Mouse (Mus musculus): Measurements from ENCODE around the gene Nkx6-1. TPM values are rescaled to one million over a fixed set of nuclear protein-coding genes. Genes with fewer than 3 reads are reported as not detected.
A peak's percentile ranks its signal among the peaks of the same experiment; 100 is the strongest.

Gene Nkx6-1
- polyA plus RNA-seq, 1 experiment from 2014 or later = 7.5 TPM

- Histone ChIP-seq H3K4me2 (ENCODE audit: low read depth) (no peak overlapping the region), H3K4me3 (ENCODE audit: low read depth, low read length) (no peak overlapping the region), H3K9ac (ENCODE audit: low read length) (no peak overlapping the region), H3K4me1 (ENCODE audit: control insufficient read depth, insufficient read depth, low read length) (peaks cover 4% of the 10 kb centered on the region; the same call in 1 of the 2 replicates), H3K36me3 (ENCODE audit: control insufficient read depth, insufficient read depth, low read length) (no peaks in the 10 kb centered on the region), H3K27ac (ENCODE audit: low read depth, low read length) (no peak overlapping the region), H3K9me3 (ENCODE audit: control insufficient read depth, low read length) (no peaks in the 10 kb centered on the region), H3K27me3 (ENCODE audit: control insufficient read depth, insufficient read depth, low read length) (peaks cover 86% of the 10 kb centered on the region)
- no peak for DNase-seq (ENCODE audit: low spot score)
- 2% methylated on average over 3 of the region's 3 CpGs for WGBS
- no peak for ATAC-seq (ENCODE audit: insufficient read depth, low FRiP score, low TSS enrichment)
These were observed 8.7 kb downstream of the Nkx6-1 start for GRCm38 (mm10) chr5:101656107-101656506.

GRCm38 (mm10) chr5:101655418-101655817, 9.4 kb downstream of the Nkx6-1 start:
- H3K4me3 ChIP-seq (ENCODE audit: low read depth, low read length) = no peak overlapping the region
- peaks cover 4% of the 10 kb centered on the region; the same call in 1 of the 2 replicates for H3K4me1 ChIP-seq (ENCODE audit: control insufficient read depth, insufficient read depth, low read length)
- ATAC-seq (ENCODE audit: insufficient read depth, low FRiP score, low TSS enrichment) (no peak), DNase-seq (ENCODE audit: low spot score) (no peak)
- no peak overlapping the region for H3K9ac ChIP-seq (ENCODE audit: low read length)
- H3K9me3 ChIP-seq (ENCODE audit: control insufficient read depth, low read length) = no peaks in the 10 kb centered on the region
- WGBS = 47% methylated on average over 7 of the region's 7 CpGs
- no peaks in the 10 kb centered on the region for H3K36me3 ChIP-seq (ENCODE audit: control insufficient read depth, insufficient read depth, low read length)
- H3K4me2 ChIP-seq (ENCODE audit: low read depth) = no peak overlapping the region
- peaks cover 85% of the 10 kb centered on the region for H3K27me3 ChIP-seq (ENCODE audit: control insufficient read depth, insufficient read depth, low read length)
- no peak overlapping the region for H3K27ac ChIP-seq (ENCODE audit: low read depth, low read length)

- WGBS = 3% methylated on average over 53 of the region's 53 CpGs
- ATAC-seq (ENCODE audit: insufficient read depth, low FRiP score, low TSS enrichment) (0 out of 2 replicates have a peak, but pooled peaks have one; percentile 27), DNase-seq (ENCODE audit: low spot score) (peak; percentile 36)
- no peak overlapping the region for H3K9ac ChIP-seq (ENCODE audit: low read length)
- peak overlapping the region; percentile 15 for H3K4me2 ChIP-seq (ENCODE audit: low read depth)
- H3K27me3 ChIP-seq (ENCODE audit: control insufficient read depth, insufficient read depth, low read length) = peaks cover 84% of the 10 kb centered on the region
- H3K4me3 ChIP-seq (ENCODE audit: low read depth, low read length) = no peak overlapping the region
- H3K36me3 ChIP-seq (ENCODE audit: control insufficient read depth, insufficient read depth, low read length) = no peaks in the 10 kb centered on the region
- H3K9me3 ChIP-seq (ENCODE audit: control insufficient read depth, low read length) = no peaks in the 10 kb centered on the region
- no peak overlapping the region for H3K27ac ChIP-seq (ENCODE audit: low read depth, low read length)
- H3K4me1 ChIP-seq (ENCODE audit: control insufficient read depth, insufficient read depth, low read length) = peaks cover 4% of the 10 kb centered on the region; the same call in 1 of the 2 replicates
These were observed 16.8 kb downstream of the Nkx6-1 start for GRCm38 (mm10) chr5:101647726-101648686.

- 27% methylated on average over 20 of the region's 20 CpGs for WGBS
- H3K4me3 ChIP-seq (ENCODE audit: low read depth, low read length) = no peak overlapping the region
These were observed 17.7 kb downstream of the Nkx6-1 start for GRCm38 (mm10) chr5:101646961-101647575.

GRCm38 (mm10) chr5:101645071-101645470, 19.7 kb downstream of the Nkx6-1 start:
- Histone ChIP-seq H3K4me2 (ENCODE audit: low read depth) (no peak overlapping the region), H3K4me1 (ENCODE audit: control insufficient read depth, insufficient read depth, low read length) (peaks cover 4% of the 10 kb centered on the region; the same call in 1 of the 2 replicates), H3K27me3 (ENCODE audit: control insufficient read depth, insufficient read depth, low read length) (peaks cover 85% of the 10 kb centered on the region), H3K9ac (ENCODE audit: low read length) (no peak overlapping the region), H3K4me3 (ENCODE audit: low read depth, low read length) (no peak overlapping the region), H3K27ac (ENCODE audit: low read depth, low read length) (no peak overlapping the region), H3K36me3 (ENCODE audit: control insufficient read depth, insufficient read depth, low read length) (no peaks in the 10 kb centered on the region), H3K9me3 (ENCODE audit: control insufficient read depth, low read length) (no peaks in the 10 kb centered on the region)
- WGBS = 68% methylated on average over 8 of the region's 8 CpGs
- no peak for DNase-seq (ENCODE audit: low spot score)
- no peak for ATAC-seq (ENCODE audit: insufficient read depth, low FRiP score, low TSS enrichment)

More at GRCm38 (mm10) chr5:101646961-101647575, 17.7 kb downstream of the Nkx6-1 start:
- ATAC-seq (ENCODE audit: insufficient read depth, low FRiP score, low TSS enrichment) = no peak
- Histone ChIP-seq H3K36me3 (ENCODE audit: control insufficient read depth, insufficient read depth, low read length) (no peaks in the 10 kb centered on the region), H3K4me2 (ENCODE audit: low read depth) (no peak overlapping the region), H3K9ac (ENCODE audit: low read length) (no peak overlapping the region), H3K27me3 (ENCODE audit: control insufficient read depth, insufficient read depth, low read length) (peaks cover 88% of the 10 kb centered on the region), H3K27ac (ENCODE audit: low read depth, low read length) (no peak overlapping the region), H3K9me3 (ENCODE audit: control insufficient read depth, low read length) (no peaks in the 10 kb centered on the region), H3K4me1 (ENCODE audit: control insufficient read depth, insufficient read depth, low read length) (peaks cover 4% of the 10 kb centered on the region; the same call in 1 of the 2 replicates)
- DNase-seq (ENCODE audit: low spot score) = no peak

- WGBS = 81% methylated on average over 4 of the region's 4 CpGs
- ATAC-seq (ENCODE audit: insufficient read depth, low FRiP score, low TSS enrichment) (no peak), DNase-seq (ENCODE audit: low spot score) (no peak)
- Histone ChIP-seq H3K27ac (ENCODE audit: low read depth, low read length) (no peak overlapping the region), H3K4me2 (ENCODE audit: low read depth) (no peak overlapping the region), H3K36me3 (ENCODE audit: control insufficient read depth, insufficient read depth, low read length) (no peaks in the 10 kb centered on the region), H3K27me3 (ENCODE audit: control insufficient read depth, insufficient read depth, low read length) (peaks cover 33% of the 10 kb centered on the region), H3K9ac (ENCODE audit: low read length) (no peak overlapping the region), H3K9me3 (ENCODE audit: control insufficient read depth, low read length) (no peaks in the 10 kb centered on the region), H3K4me1 (ENCODE audit: control insufficient read depth, insufficient read depth, low read length) (no peaks in the 10 kb centered on the region), H3K4me3 (ENCODE audit: low read depth, low read length) (no peak overlapping the region)
These were observed 26.7 kb downstream of the Nkx6-1 start for GRCm38 (mm10) chr5:101638101-101638500.

Other genes starting within 250 kb of the Nkx6-1 start
- gene Cds1, start 100.1 kb upstream of the Nkx6-1 start, polyA plus RNA-seq (2014; fragmentation: Nextera tagmentation; extraction: Ambion mirVana) = 0.90 and 1.2 TPM in 2 replicates